Mouse (Mus musculus) stomach, embryonic 16.5 days (tissue): Measurements from ENCODE around the gene Ankrd6. TPM values are rescaled to one million over a fixed set of nuclear protein-coding genes. Genes with fewer than 3 reads are reported as not detected.

Source experiments
- ATAC-seq: fragments of 200-750 bp; cut with Nextera tagmentation; 2 replicates; pipeline ENCODE4 v1.8.0; 2017; ENCODE audit warnings: moderate number of reproducible peaks, moderate TSS enrichment; ENCODE audit not compliant: insufficient read depth, low FRiP score
- H3K27ac ChIP-seq: fragments of 300-500 bp; sonication (generic); 2 replicates; pipeline ENCODE4 v1.5.1; 2014; ENCODE audit warnings: low read length
- H3K27me3 ChIP-seq: fragments of 300-500 bp; sonication (generic); 2 replicates; pipeline ENCODE4 v1.6.1; 2014; ENCODE audit warnings: low read length, control low read depth, mixed read lengths; ENCODE audit not compliant: control insufficient read depth, insufficient read depth
- H3K36me3 ChIP-seq: fragments of 300-500 bp; sonication (generic); 2 replicates; pipeline ENCODE4 v1.6.1; 2014; ENCODE audit warnings: low read length; ENCODE audit not compliant: control insufficient read depth, insufficient read depth
- H3K4me1 ChIP-seq: fragments of 300-500 bp; sonication (generic); 2 replicates; pipeline ENCODE4 v1.6.1; 2014; ENCODE audit warnings: low read length, control low read depth, mixed read lengths; ENCODE audit not compliant: control insufficient read depth, insufficient read depth
- H3K4me2 ChIP-seq: fragments of 300-500 bp; sonication (generic); 2 replicates; pipeline ENCODE4 v1.6.1; 2014; ENCODE audit warnings: low read depth, low read length, mixed read lengths
- H3K4me3 ChIP-seq: fragments of 300-500 bp; sonication (generic); replicated peaks from 2 replicates; pipeline ENCODE4 v1.5.1; 2014; ENCODE audit warnings: mild to moderate bottlenecking, low read length
- H3K9ac ChIP-seq: fragments of 300-500 bp; sonication (generic); 2 replicates; pipeline ENCODE4 v1.6.1; 2014; ENCODE audit warnings: low read length
- H3K9me3 ChIP-seq: fragments of 300-500 bp; sonication (generic); replicated peaks from 2 replicates; pipeline ENCODE4 v1.6.1; 2016; ENCODE audit warnings: low read length, control low read depth; ENCODE audit not compliant: control insufficient read depth
- WGBS: fragments of 180-500 bp; shearing (Covaris S2); extraction: QIAGEN DNeasy Blood & Tissue Kit; methylation state at CpG from one replicate; pipeline ENCODE4 v1.1.7; 2014; 5-methylcytosine and 5-hydroxymethylcytosine counted together
- polyA plus RNA-seq: library from polyadenylated mRNA; unstranded; fragments of >200 nt; fragmentation: Nextera tagmentation; extraction: Ambion mirVana; gene quantifications from 2 replicates; pipeline ENCODE4 v1.2.1, GENCODE M21; 2015

Gene Ankrd6
- polyA plus RNA-seq, 1 experiment from 2014 or later = 6.3 TPM

DNA sequence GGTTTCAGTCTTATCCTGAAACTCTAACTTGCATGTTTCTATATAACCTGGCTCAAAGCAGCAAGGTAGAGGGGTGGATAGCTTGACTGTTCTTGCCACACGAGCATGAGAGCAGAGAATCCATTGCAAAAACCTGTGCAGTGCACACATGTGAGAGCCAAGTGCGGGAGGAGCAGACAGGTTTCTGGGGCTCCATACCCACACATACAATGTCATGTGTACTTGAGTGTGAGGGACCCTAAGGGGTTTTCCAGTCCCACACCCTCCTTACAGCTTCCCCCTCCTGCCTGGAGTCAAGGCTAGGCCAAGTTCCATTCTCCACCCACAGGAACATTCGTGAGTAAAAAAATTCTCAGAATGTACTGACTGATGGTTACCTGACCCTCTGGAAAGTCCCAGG, 10.8 kb upstream of the Ankrd6 start:
- Histone ChIP-seq H3K36me3 (no peaks in the 10 kb centered on the region), H3K9ac (no peak overlapping the region), H3K4me3 (no peak overlapping the region), H3K27ac (no peak overlapping the region), H3K4me1 (no peaks in the 10 kb centered on the region), H3K9me3 (no peaks in the 10 kb centered on the region), H3K4me2 (no peak overlapping the region), H3K27me3 (no peaks in the 10 kb centered on the region)
- no peak for ATAC-seq
- WGBS = 67% methylated on average over 3 of the region's 3 CpGs

GRCm38 (mm10) chr4:32956423-32956822, 5.8 kb upstream of the Ankrd6 start:
- Histone ChIP-seq H3K4me1 (peaks cover 8% of the 10 kb centered on the region), H3K27me3 (peaks cover 4% of the 10 kb centered on the region)
- 39% methylated on average over 2 of the region's 2 CpGs for WGBS

GRCm38 (mm10) chr4:32952681-32953080, 2.0 kb upstream of the Ankrd6 start:
- no peak overlapping the region for H3K4me3 ChIP-seq
- no peak overlapping the region for H3K27ac ChIP-seq
- peak overlapping the region; percentile 96 for H3K4me2 ChIP-seq
- peaks cover 6% of the 10 kb centered on the region for H3K27me3 ChIP-seq
- 7% methylated on average over 7 of the region's 7 CpGs for WGBS
- H3K4me1 ChIP-seq = peaks cover 15% of the 10 kb centered on the region
- H3K36me3 ChIP-seq = no peaks in the 10 kb centered on the region
- H3K9ac ChIP-seq = no peak overlapping the region
- no peaks in the 10 kb centered on the region for H3K9me3 ChIP-seq
- no peak for ATAC-seq

More at GRCm38 (mm10) chr4:32956423-32956822, 5.8 kb upstream of the Ankrd6 start:
- Histone ChIP-seq H3K36me3 (no peaks in the 10 kb centered on the region), H3K27ac (no peak overlapping the region), H3K4me2 (no peak overlapping the region), H3K9ac (no peak overlapping the region), H3K9me3 (no peaks in the 10 kb centered on the region), H3K4me3 (no peak overlapping the region)
- no peak for ATAC-seq

GRCm38 (mm10) chr4:32951035-32951940, 647 bp upstream of the Ankrd6 start:
- no peaks in the 10 kb centered on the region for H3K9me3 ChIP-seq
- H3K27ac ChIP-seq = no peak overlapping the region
- H3K36me3 ChIP-seq = no peaks in the 10 kb centered on the region
- peak overlapping the region; percentile 62 for H3K9ac ChIP-seq
- peak overlapping the region; percentile 96 for H3K4me2 ChIP-seq
- peaks cover 15% of the 10 kb centered on the region for H3K4me1 ChIP-seq
- ATAC-seq = no peak
- 4% methylated on average over 34 of the region's 34 CpGs for WGBS
- H3K4me3 ChIP-seq = peak overlapping the region; percentile 81
- peaks cover 6% of the 10 kb centered on the region for H3K27me3 ChIP-seq

- no peak for ATAC-seq
- peaks cover 15% of the 10 kb centered on the region for H3K4me1 ChIP-seq
- 58% methylated on average over 10 of the region's 10 CpGs for WGBS
- H3K9ac ChIP-seq = no peak overlapping the region
- no peaks in the 10 kb centered on the region for H3K9me3 ChIP-seq
- H3K27me3 ChIP-seq = peaks cover 6% of the 10 kb centered on the region
- H3K4me3 ChIP-seq = no peak overlapping the region
- no peak overlapping the region for H3K4me2 ChIP-seq
- no peaks in the 10 kb centered on the region for H3K36me3 ChIP-seq
- no peak overlapping the region for H3K27ac ChIP-seq
Measured at GRCm38 (mm10) chr4:32948696-32949095, 1.9 kb downstream of the Ankrd6 start.

DNA sequence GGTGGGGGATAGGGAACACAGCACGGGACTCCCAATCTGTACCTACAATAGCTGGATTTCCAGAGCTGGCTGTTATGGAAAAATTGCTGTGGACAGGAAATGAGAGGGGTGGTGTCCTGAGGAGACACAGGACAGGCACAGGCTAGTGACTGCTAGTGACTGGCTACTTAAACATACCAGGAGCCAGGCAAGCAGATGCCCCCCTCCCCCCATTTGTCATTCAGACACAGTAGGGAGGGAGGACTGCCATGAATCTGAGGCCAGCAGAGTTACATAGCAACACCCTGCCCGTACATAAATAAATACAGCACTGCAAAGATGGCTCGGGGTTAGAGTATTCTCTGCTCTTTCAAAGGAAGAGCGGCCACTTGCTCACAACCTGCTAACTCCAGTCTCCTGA, 3.0 kb downstream of the Ankrd6 start:
- ATAC-seq = no peak
- Histone ChIP-seq H3K4me1 (peaks cover 15% of the 10 kb centered on the region), H3K4me2 (no peak overlapping the region), H3K36me3 (no peaks in the 10 kb centered on the region), H3K27ac (no peak overlapping the region), H3K4me3 (no peak overlapping the region), H3K9me3 (no peaks in the 10 kb centered on the region), H3K9ac (no peak overlapping the region), H3K27me3 (peaks cover 6% of the 10 kb centered on the region)
- 21% methylated on average over 4 of the region's 4 CpGs for WGBS

- no peak for ATAC-seq
Measured at GRCm38 (mm10) chr4:32940984-32941383, 9.7 kb downstream of the Ankrd6 start.

DNA sequence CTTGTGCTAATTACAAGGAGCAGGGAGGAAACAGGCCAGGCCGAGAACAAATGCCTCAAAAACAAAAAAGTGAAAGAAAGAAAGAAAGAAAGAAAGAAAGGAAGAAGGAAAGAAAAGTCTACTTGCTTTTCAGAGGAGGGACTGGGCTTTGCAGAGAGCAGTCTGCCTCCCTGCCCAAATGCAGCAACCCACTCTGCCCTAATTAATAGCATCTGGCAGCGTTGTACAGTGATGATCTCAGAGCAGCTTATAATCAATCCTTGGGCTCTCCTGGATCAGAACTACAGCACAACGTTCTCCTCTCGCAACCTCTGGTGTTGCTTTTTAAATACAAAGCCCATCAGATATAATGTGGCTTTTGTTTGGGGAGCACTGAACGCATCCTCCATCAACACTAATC, 10.7 kb downstream of the Ankrd6 start:
- Histone ChIP-seq H3K27ac (no peak overlapping the region), H3K27me3 (no peaks in the 10 kb centered on the region), H3K4me1 (peaks cover 4% of the 10 kb centered on the region), H3K9me3 (no peaks in the 10 kb centered on the region), H3K9ac (no peak overlapping the region), H3K4me2 (no peak overlapping the region), H3K36me3 (no peaks in the 10 kb centered on the region), H3K4me3 (no peak overlapping the region)
- WGBS = 67% methylated on average over 5 of the region's 5 CpGs
- ATAC-seq = no peak

More at GRCm38 (mm10) chr4:32940984-32941383, 9.7 kb downstream of the Ankrd6 start:
- H3K9ac ChIP-seq = no peak overlapping the region
- no peak overlapping the region for H3K4me2 ChIP-seq
- 75% methylated on average over 4 of the region's 4 CpGs for WGBS
- H3K27ac ChIP-seq = no peak overlapping the region
- no peaks in the 10 kb centered on the region for H3K36me3 ChIP-seq
- no peak overlapping the region for H3K4me3 ChIP-seq
- H3K9me3 ChIP-seq = no peaks in the 10 kb centered on the region
- H3K27me3 ChIP-seq = no peaks in the 10 kb centered on the region
- H3K4me1 ChIP-seq = peaks cover 4% of the 10 kb centered on the region

DNA sequence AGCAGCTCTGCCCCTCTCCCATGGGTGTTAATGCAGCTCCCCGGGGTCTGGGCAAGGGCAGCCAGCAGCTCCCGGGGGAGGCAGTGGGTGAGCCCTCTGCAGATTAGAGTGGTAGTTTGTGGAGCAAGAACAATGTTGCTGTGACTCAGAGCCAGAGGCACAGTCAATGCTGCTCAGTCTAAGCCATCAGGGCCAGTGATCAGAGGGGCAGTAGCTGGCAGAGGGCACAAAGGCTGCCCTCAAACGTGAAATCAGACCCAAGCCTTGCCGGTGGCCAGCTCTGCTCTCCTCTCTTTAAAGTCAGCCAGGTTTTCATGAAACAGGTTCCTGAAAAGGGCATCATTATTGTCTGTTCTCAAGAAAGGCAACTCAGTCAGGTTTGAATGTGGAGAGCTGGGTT, 11.1 kb downstream of the Ankrd6 start:
- no peak for ATAC-seq
- no peaks in the 10 kb centered on the region for H3K9me3 ChIP-seq
- no peaks in the 10 kb centered on the region for H3K36me3 ChIP-seq
- no peaks in the 10 kb centered on the region for H3K27me3 ChIP-seq
- H3K4me3 ChIP-seq = no peak overlapping the region
- no peak overlapping the region for H3K27ac ChIP-seq
- 50% methylated on average over 4 of the region's 4 CpGs for WGBS
- H3K4me2 ChIP-seq = no peak overlapping the region
- H3K4me1 ChIP-seq = peaks cover 4% of the 10 kb centered on the region
- no peak overlapping the region for H3K9ac ChIP-seq
